Mouse (Mus musculus) liver, embryonic 13.5 days (tissue): Measurements from ENCODE around the gene Adarb1. TPM values are rescaled to one million over a fixed set of nuclear protein-coding genes. Genes with fewer than 3 reads are reported as not detected.
A peak's percentile ranks its signal among the peaks of the same experiment; 100 is the strongest.

Experiments
- ATAC-seq: fragments of 200-750 bp; cut with Nextera tagmentation; 2 replicates; pipeline ENCODE4 v1.8.0; 2017; ENCODE audit warnings: low read depth, mild to moderate bottlenecking, moderate number of reproducible peaks, moderate library complexity
- DNase-seq: peaks from one replicate; pipeline ENCODE4 v3.0.0; 2022
- H3K27ac ChIP-seq: fragments of 300-500 bp; sonication (generic); 2 replicates; pipeline ENCODE4 v1.5.1; 2015; ENCODE audit warnings: moderate library complexity, mild to moderate bottlenecking, inconsistent platforms
- H3K27me3 ChIP-seq: fragments of 300-500 bp; sonication (generic); 2 replicates; pipeline ENCODE4 v1.6.1; 2015; ENCODE audit warnings: mild to moderate bottlenecking, inconsistent platforms
- H3K36me3 ChIP-seq: fragments of 300-500 bp; sonication (generic); 2 replicates; pipeline ENCODE4 v1.6.1; 2015; ENCODE audit warnings: mild to moderate bottlenecking, inconsistent platforms
- H3K4me1 ChIP-seq: fragments of 300-500 bp; sonication (generic); replicated peaks from 2 replicates; pipeline ENCODE4 v1.6.1; 2015; ENCODE audit warnings: inconsistent platforms
- H3K4me2 ChIP-seq: fragments of 300-500 bp; sonication (generic); 2 replicates; pipeline ENCODE4 v1.6.1; 2015; ENCODE audit warnings: inconsistent platforms, mild to moderate bottlenecking, moderate library complexity
- H3K4me3 ChIP-seq: fragments of 300-500 bp; sonication (generic); replicated peaks from 2 replicates; pipeline ENCODE4 v1.5.1; 2015; ENCODE audit warnings: mild to moderate bottlenecking, inconsistent platforms
- H3K9ac ChIP-seq: fragments of 300-500 bp; sonication (generic); 2 replicates; pipeline ENCODE4 v1.6.1; 2015; ENCODE audit warnings: mild to moderate bottlenecking, inconsistent platforms
- H3K9me3 ChIP-seq: fragments of 300-500 bp; sonication (generic); replicated peaks from 2 replicates; pipeline ENCODE4 v1.6.1; 2016; ENCODE audit warnings: inconsistent platforms
- WGBS: fragments of 180-500 bp; shearing (Covaris S2); methylation state at CpG from one replicate; pipeline ENCODE4 v1.1.7; 2015; ENCODE audit not compliant: insufficient replicate concordance; 5-methylcytosine and 5-hydroxymethylcytosine counted together
- polyA plus RNA-seq: library from polyadenylated mRNA; unstranded; fragments of >200 nt; fragmentation: Nextera tagmentation; extraction: Ambion mirVana; gene quantifications from 2 replicates; pipeline ENCODE4 v1.2.1, GENCODE M21; 2015

Gene Adarb1
- polyA plus RNA-seq, 1 experiment from 2014 or later = 1.0 TPM

GRCm38 (mm10) chr10:77314711-77315266 lies 103.3 kb downstream of the Adarb1 start:
- no peaks in the 10 kb centered on the region for H3K4me1 ChIP-seq
- no peaks in the 10 kb centered on the region for H3K27me3 ChIP-seq
- H3K9me3 ChIP-seq = no peaks in the 10 kb centered on the region
- H3K36me3 ChIP-seq = no peaks in the 10 kb centered on the region
- no peak overlapping the region for H3K4me2 ChIP-seq
- WGBS = 60% methylated on average over 9 of the region's 9 CpGs
- H3K4me3 ChIP-seq = no peak overlapping the region
- DNase-seq (no peak), ATAC-seq (no peak)
- H3K9ac ChIP-seq = no peak overlapping the region
- no peak overlapping the region for H3K27ac ChIP-seq

- Histone ChIP-seq H3K4me1 (no peaks in the 10 kb centered on the region), H3K27me3 (no peaks in the 10 kb centered on the region), H3K9ac (no peak overlapping the region), H3K4me2 (no peak overlapping the region), H3K36me3 (no peaks in the 10 kb centered on the region), H3K27ac (no peak overlapping the region), H3K4me3 (no peak overlapping the region), H3K9me3 (no peaks in the 10 kb centered on the region)
- DNase-seq = no peak
- 72% methylated on average over 10 of the region's 10 CpGs for WGBS
- no peak for ATAC-seq
These were observed 109.1 kb downstream of the Adarb1 start for GRCm38 (mm10) chr10:77308978-77309377.

- Histone ChIP-seq H3K27ac (no peak overlapping the region), H3K4me1 (peaks cover 8% of the 10 kb centered on the region), H3K4me3 (no peak overlapping the region), H3K4me2 (no peak overlapping the region), H3K36me3 (no peaks in the 10 kb centered on the region), H3K27me3 (no peaks in the 10 kb centered on the region), H3K9ac (no peak overlapping the region), H3K9me3 (no peaks in the 10 kb centered on the region)
- ATAC-seq (no peak), DNase-seq (no peak)
- 64% methylated on average over 8 of the region's 8 CpGs for WGBS
These were observed 112.3 kb downstream of the Adarb1 start for GRCm38 (mm10) chr10:77305766-77306165.

- no peak overlapping the region for H3K4me2 ChIP-seq
- no peak for DNase-seq
- no peak overlapping the region for H3K4me3 ChIP-seq
- H3K9ac ChIP-seq = no peak overlapping the region
- H3K9me3 ChIP-seq = no peaks in the 10 kb centered on the region
- H3K4me1 ChIP-seq = peaks cover 16% of the 10 kb centered on the region
- H3K27me3 ChIP-seq = no peaks in the 10 kb centered on the region
- 63% methylated on average over 4 of the region's 4 CpGs for WGBS
- H3K36me3 ChIP-seq = no peaks in the 10 kb centered on the region
- ATAC-seq = no peak
- H3K27ac ChIP-seq = no peak overlapping the region
These were observed 113.1 kb downstream of the Adarb1 start for GRCm38 (mm10) chr10:77304840-77305533.

- no peaks in the 10 kb centered on the region for H3K9me3 ChIP-seq
- DNase-seq = no peak
- H3K4me2 ChIP-seq = no peak overlapping the region
- no peak overlapping the region for H3K9ac ChIP-seq
- 70% methylated on average over 3 of the region's 3 CpGs for WGBS
- no peak overlapping the region for H3K4me3 ChIP-seq
- H3K27ac ChIP-seq = no peak overlapping the region
- no peak for ATAC-seq
- H3K36me3 ChIP-seq = no peaks in the 10 kb centered on the region
- peaks cover 23% of the 10 kb centered on the region for H3K4me1 ChIP-seq
- H3K27me3 ChIP-seq = no peaks in the 10 kb centered on the region
These were observed 113.7 kb downstream of the Adarb1 start for GRCm38 (mm10) chr10:77304362-77304761.

GRCm38 (mm10) chr10:77300934-77301297 lies 117.2 kb downstream of the Adarb1 start:
- peak; percentile 73 for DNase-seq

GRCm38 (mm10) chr10:77300237-77300933 lies 117.7 kb downstream of the Adarb1 start:
- Histone ChIP-seq H3K27ac (peak overlapping the region; percentile 86), H3K4me2 (peak overlapping the region; percentile 41), H3K4me3 (no peak overlapping the region), H3K36me3 (no peaks in the 10 kb centered on the region), H3K9ac (0 out of 2 replicates have a peak overlapping the region, but pooled peaks have one; percentile 7), H3K4me1 (peaks cover 51% of the 10 kb centered on the region), H3K27me3 (no peaks in the 10 kb centered on the region), H3K9me3 (no peaks in the 10 kb centered on the region)
- ATAC-seq (peak; percentile 47), DNase-seq (no peak)
- 41% methylated on average over 8 of the region's 8 CpGs for WGBS

More at GRCm38 (mm10) chr10:77300934-77301297, 117.2 kb downstream of the Adarb1 start:
- H3K4me1 ChIP-seq = peaks cover 46% of the 10 kb centered on the region
- peak; percentile 93 for ATAC-seq
- H3K9ac ChIP-seq = 0 out of 2 replicates have a peak overlapping the region, but pooled peaks have one; percentile 7
- H3K4me3 ChIP-seq = no peak overlapping the region
- 19% methylated on average over 4 of the region's 4 CpGs for WGBS
- no peaks in the 10 kb centered on the region for H3K36me3 ChIP-seq
- peak overlapping the region; percentile 86 for H3K27ac ChIP-seq
- H3K4me2 ChIP-seq = peak overlapping the region; percentile 41
- no peaks in the 10 kb centered on the region for H3K9me3 ChIP-seq
- H3K27me3 ChIP-seq = no peaks in the 10 kb centered on the region

GRCm38 (mm10) chr10:77299194-77299593 lies 118.9 kb downstream of the Adarb1 start:
- H3K4me1 ChIP-seq = peaks cover 54% of the 10 kb centered on the region
- peak overlapping the region; percentile 7; the same call in 1 of the 2 replicates for H3K4me2 ChIP-seq

GRCm38 (mm10) chr10:77298621-77299020 lies 119.4 kb downstream of the Adarb1 start:
- H3K4me2 ChIP-seq = 0 out of 2 replicates have a peak overlapping the region, but pooled peaks have one; percentile 7
- no peaks in the 10 kb centered on the region for H3K27me3 ChIP-seq
- no peak overlapping the region for H3K9ac ChIP-seq
- H3K4me3 ChIP-seq = no peak overlapping the region
- ATAC-seq (peak; percentile 81), DNase-seq (peak; percentile 48)
- 33% methylated on average over 8 of the region's 8 CpGs for WGBS
- peaks cover 54% of the 10 kb centered on the region for H3K4me1 ChIP-seq
- H3K9me3 ChIP-seq = no peaks in the 10 kb centered on the region
- peak overlapping the region; percentile 86; the same call in 1 of the 2 replicates for H3K27ac ChIP-seq
- H3K36me3 ChIP-seq = no peaks in the 10 kb centered on the region

More at GRCm38 (mm10) chr10:77299194-77299593, 118.9 kb downstream of the Adarb1 start:
- peak overlapping the region; percentile 26 for H3K9ac ChIP-seq
- no peaks in the 10 kb centered on the region for H3K9me3 ChIP-seq
- H3K27ac ChIP-seq = peak overlapping the region; percentile 86; the same call in 1 of the 2 replicates
- DNase-seq (no peak), ATAC-seq (peak; percentile 44; the same call in 1 of the 2 replicates)
- no peaks in the 10 kb centered on the region for H3K27me3 ChIP-seq
- 37% methylated on average over 2 of the region's 2 CpGs for WGBS
- H3K36me3 ChIP-seq = no peaks in the 10 kb centered on the region
- no peak overlapping the region for H3K4me3 ChIP-seq

GRCm38 (mm10) chr10:77294691-77295090 lies 123.4 kb downstream of the Adarb1 start:
- Histone ChIP-seq H3K36me3 (no peaks in the 10 kb centered on the region), H3K9ac (no peak overlapping the region), H3K4me2 (no peak overlapping the region), H3K9me3 (no peaks in the 10 kb centered on the region), H3K27ac (no peak overlapping the region), H3K27me3 (no peaks in the 10 kb centered on the region; the same call in 1 of the 2 replicates), H3K4me1 (peaks cover 35% of the 10 kb centered on the region), H3K4me3 (no peak overlapping the region)
- ATAC-seq = no peak
- WGBS = 78% methylated on average over 12 of the region's 12 CpGs
- DNase-seq = no peak

- peaks cover 7% of the 10 kb centered on the region for H3K4me1 ChIP-seq
- H3K36me3 ChIP-seq = no peaks in the 10 kb centered on the region
- no peak overlapping the region for H3K4me2 ChIP-seq
- ATAC-seq (no peak), DNase-seq (no peak)
- no peak overlapping the region for H3K27ac ChIP-seq
- H3K9ac ChIP-seq = no peak overlapping the region
- no peak overlapping the region for H3K4me3 ChIP-seq
- H3K27me3 ChIP-seq = no peaks in the 10 kb centered on the region; the same call in 1 of the 2 replicates
- WGBS = 59% methylated on average over 17 of the region's 17 CpGs
- H3K9me3 ChIP-seq = no peaks in the 10 kb centered on the region
These were observed 127.3 kb downstream of the Adarb1 start for GRCm38 (mm10) chr10:77290624-77291366.
